Mouse (Mus musculus) cerebellum, adult 8-10 months (tissue): Measurements from ENCODE around the gene Padi1.

Experiments used
- DNase-seq: peaks from one replicate; pipeline ENCODE4 v3.0.0; 2022

Gene Padi1

DNA sequence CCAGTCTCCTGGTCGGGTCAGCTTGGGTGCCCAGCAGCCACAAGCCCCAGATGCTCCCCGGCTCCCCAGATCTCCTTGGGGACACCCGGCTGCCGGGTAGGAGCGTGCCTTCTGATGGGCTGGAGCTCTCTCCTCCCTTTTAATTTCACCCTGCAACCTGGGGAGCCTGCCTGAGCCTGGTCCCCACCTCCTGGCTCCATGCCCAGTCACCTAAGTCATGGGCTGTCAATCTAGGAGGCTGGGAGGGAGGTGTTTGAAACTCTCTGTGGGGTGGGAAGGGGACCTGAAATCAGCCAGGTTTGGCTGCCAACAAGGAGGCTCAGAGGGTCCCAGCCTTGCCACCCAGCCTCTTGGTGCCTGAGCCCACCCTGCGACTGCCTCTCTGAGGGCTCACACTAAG, at the start of gene Padi1:
Padi1 (minus strand) TSS at position 113 of the 400 bp plus-strand sequence.
- no peak for DNase-seq

DNA sequence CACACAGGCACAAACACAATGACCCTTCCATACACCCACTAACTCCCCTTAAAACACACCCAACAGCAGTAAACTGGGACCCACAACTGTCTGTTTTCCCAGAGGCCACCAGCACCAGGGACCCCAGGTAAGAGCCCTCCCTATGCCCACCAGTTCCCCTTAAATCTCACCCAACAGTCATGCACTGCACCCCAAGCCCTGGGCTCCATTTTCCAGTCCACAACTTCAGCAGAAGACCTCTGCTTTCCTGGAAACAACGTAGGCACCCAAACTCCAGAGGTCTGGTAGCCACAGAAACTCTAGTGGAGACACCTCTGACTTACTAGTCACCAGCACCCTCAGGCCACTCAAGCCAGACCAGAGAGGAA, 46.6 kb upstream of the Padi1 start:
- no peak for DNase-seq

DNA sequence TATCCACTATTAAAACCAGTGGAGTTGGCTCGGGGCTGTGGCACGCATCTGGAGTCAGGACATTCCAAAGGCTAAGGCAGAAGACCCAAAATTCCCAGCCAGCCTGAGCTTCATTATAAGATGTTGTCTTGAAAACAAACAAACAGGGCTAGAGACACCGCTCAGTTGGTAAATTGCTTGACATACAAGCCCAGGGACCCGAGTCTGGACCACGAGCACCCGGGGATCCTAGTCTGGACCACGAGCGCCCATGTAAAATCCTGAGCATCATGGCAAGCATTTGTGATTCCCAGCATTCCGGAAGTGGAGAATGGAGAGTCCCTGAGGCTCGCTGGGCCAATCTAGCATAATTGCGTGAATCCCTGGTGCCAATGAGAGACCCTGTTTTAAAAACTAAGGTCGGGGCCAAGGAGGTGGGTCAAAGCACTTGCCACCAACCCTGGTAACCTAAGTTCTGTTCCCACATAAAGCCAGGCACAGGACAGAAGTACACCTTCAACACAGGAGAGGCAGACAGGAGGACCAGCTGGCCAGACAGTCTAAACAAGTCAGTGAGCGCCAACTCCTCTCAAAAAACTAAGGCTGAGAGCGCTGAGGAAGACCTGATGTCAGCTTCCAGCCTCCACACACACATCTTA, 46.1 kb upstream of the Padi1 start:
- DNase-seq, result no peak

DNA sequence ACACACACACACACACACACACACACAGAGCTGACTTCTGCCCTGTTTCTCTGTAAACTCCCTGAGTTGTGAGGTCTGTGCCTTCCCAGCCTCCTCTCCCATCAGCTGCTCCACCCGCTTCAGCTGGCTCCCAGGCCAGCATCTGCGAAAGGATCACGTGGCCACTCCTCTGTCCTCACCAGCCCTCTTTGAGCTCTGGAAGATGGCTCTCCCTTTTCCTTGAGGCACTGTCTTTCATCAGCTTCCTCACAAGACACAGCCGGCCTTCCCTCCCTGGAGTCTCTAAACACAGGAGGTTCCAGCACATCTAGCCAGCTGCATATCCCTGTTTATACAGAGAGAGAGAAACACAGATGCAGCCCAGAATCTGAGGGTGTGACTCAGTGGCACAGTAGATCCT, 38.3 kb upstream of the Padi1 start:
- no peak for DNase-seq

DNA sequence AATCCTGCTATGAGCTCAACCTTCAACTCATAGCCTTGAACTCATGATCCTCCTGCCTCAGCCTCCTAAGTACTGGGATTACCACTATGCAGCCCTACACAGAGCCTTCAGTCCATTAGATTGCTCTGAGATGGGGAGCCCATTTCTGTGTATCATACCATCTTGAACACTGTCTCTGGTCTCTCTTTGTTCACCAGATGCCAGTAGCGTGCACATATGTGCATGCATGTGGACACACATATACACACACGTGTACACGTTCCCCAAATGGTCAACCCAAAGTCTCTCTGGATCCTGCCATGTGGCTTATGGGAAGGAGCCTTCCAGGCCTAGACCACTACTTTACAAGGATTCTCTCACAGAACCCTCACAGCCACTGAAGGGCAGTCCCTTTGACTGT, 37.4 kb upstream of the Padi1 start:
- no peak for DNase-seq

DNA sequence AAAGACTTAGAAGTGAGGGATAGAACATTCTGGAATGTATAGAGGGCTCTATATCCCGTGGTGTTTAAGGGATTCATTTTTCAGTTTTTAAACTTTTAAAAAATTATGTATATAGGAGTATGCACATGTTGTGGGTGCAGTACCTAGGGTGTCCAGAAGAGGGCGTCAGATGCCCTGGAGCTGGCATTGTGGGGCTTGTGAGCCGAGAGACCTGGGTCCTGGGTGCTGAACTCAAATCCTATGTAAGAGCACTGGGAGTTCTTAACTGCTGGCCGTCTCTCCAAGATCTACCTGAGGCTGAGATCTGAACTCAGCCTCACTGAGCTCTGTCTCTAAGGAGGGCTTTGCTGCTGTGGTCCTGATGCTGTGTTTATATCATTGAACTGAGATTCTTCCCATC, 36.8 kb upstream of the Padi1 start:
- DNase-seq, result no peak

DNA sequence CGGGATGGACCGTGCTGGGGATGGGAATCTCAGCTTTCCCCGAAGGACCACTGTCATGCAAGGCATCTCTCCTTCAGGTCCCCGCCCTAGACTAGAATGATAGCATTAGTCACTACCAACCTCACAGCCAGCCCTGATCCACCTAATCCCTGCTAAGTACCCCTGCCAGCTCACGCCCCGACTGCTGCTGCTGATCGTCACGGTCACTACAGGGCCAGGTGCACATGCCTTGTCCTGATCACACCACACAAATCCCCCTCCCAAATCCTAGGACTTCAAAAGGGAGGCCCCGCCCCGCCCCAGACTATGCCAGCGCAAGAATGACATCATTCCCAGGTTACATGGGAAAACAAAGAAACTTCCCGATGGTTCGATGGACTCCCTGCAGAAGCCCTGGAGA, 36.2 kb upstream of the Padi1 start:
- DNase-seq, result no peak

DNA sequence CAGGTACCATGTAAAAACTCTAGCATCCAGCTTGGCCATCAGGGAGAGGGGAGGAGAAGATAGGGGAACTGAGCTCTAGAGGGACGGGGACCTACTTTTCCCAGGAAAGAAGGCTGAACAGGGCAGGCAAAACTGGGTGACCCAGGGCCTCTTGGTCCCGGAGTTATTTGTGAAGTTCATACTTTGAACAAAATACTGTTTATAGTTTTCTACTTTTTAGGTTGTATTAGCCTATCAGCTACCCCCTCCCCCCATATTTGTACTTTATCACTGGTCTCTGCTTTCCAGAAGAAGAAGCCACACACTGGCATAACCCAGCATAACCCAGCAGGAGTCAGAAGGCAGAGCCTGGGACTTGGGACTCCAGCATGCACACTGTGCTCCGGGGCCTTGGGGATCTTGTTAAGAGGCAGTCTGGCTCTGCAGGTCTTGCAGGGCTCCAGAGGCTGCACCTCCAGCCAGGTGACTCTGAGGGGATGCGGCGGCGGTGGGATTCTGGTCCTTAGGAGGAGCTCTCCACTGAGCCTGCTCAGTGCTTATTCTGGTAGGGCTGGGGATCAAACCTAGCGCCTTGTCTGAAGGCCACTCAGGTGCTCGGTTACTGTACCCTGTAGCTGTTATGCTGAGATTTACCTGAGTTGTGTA, 35.6 kb upstream of the Padi1 start:
- DNase-seq, result no peak

DNA sequence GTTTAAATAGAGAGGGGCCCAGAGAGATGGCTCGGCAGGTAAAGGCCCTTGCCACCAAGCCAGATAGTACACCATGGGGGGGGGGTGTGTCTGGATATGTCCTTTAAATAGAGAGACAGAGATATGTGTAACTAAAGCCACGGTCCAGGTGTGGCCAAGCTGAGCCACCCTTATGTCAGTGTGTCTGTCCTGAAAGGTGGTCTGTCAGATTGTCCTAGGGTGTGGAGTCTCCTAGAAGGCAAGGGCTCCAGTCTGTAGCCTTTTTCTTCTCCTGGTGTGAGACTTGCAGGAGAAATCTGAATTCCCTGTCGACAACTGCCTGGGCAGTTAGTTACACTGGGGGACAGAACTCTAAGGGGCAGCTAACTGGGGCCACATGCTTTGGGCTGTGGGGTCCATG, 34.6 kb upstream of the Padi1 start:
- no peak for DNase-seq

DNA sequence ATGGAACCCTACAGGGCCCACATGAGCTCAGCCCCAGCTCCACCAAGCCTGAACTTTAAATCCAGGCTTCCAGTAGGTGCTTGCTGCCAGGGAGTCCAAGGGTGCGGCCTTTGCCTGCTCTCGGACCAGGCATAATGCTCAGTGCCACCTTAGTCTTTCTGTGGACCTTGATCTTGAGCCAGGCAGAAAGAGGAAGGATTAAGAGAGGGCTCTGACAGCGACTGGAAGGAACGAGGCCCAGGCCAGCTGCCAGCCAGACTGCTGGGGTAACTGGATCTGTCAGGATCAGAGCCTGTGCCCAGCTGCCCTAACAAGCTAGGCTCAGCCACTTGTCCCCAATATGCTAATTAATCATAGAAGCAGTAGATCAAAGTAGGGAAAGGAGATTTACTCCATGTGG, 34.2 kb upstream of the Padi1 start:
- DNase-seq, result no peak

DNA sequence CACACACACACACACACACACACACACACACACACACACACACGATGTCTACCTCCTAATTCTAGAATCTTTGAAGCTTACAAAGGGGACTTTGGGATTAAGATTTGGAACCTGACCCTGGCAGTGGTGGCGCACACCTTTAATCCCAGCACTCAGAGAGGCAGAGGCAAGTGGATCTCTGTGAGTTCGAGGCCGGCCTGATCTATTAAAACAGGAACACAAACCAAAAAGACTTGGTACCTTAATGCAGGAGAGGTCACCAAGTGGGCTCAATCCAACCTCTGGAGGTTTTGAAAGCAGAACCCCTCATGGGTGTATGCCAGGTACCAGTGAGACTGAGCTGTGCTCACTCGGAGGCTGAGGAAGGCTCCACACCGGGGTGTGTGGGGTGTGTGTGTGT, 33.5 kb upstream of the Padi1 start:
- no peak for DNase-seq

DNA sequence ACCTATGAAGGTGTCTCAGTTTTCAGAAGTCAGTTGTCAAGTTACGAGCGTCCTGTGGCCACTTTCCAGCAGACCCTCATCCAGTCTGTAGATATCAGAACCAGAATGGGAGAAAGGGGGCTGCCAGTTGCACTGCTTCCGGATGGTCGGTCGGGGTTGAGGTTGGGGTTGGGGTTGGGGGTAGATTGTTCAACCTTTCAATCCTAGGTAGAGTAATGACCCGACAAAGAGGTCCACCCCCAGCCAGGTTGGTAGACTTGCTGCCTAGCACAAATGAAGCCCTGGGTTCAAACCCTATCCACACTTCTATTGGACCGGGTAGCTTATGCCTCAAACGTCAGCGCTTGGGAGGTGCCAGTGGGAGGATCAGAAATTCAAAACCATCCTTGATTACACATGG, 33.1 kb upstream of the Padi1 start:
- no peak for DNase-seq

DNA sequence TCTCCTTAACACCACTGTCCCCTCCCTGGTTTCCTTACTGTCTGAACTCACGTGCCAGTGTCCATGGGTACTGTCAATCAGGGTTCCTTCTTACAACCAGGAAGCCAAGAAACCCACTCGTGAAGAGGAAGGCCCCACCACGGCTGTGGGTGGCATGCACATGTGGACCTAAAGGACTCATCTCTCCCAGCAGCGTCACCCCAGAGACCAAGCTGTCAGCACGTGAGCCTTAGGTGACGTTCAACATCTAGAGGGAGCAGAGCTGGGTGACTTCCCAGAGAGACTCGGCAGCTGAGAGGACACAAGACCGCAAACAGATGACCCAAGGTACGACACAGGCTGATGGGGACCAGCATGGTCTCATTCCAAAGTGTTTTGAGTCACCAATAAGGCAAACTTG, 31.9 kb upstream of the Padi1 start:
- DNase-seq, result no peak

DNA sequence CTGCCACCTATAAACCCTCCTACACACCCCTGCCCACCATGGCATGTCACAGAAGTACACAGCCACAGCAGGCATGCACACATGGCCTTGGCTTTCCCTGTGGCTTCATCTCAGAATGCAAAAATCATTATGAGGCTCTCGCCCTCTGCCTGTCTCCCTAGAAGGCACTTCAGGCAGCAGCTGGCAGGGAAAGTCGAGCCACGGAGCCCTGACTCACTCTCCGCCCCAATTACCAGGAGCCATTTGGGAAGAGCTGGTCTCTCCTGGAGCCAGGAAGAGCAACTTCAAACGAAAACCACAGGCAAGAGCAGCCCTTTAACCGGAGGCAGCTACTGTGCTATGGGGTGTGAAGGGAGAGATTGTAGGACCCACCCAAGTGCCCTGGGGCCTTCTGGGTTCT, 31.1 kb upstream of the Padi1 start:
- DNase-seq, result no peak

DNA sequence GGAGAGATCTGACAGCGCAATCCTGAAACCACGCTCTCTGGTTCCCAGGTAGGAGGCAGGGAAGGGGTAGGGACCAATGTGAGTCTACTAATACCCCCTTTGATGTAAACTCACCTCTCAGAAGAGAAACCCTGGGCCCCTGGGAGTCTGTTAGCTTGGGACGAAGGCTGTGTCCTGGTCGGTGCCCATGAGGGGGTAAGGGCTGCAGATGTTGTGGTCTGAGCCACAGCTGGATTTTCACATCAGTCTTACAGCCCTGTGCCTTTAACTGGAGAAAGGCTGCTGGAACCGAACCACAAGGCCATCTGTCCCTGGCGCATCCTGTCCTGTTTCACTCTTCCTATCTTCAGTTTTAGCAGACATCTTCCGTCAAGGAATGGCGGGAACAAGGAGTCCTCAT, 30.6 kb upstream of the Padi1 start:
- DNase-seq, result no peak

DNA sequence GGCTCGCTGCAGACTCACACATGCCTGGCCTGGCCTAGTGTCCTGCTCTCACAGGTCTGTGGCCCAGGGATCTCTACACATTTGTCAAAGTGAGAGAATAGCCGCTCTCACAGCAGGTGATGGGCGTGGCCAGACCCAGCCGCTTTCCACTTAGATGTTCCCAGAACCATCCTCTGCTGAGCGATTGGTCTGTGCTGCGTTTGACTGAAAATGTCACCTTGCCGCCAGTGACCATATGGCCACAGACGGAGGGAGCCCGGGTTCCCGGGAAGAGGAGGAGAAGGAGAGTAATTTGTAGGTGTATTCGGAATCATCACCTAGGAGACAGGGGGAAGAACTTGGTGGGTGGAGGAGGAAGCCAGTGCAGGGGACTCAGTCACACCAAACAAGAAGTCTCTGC, 27.4 kb upstream of the Padi1 start:
- DNase-seq, result no peak

DNA sequence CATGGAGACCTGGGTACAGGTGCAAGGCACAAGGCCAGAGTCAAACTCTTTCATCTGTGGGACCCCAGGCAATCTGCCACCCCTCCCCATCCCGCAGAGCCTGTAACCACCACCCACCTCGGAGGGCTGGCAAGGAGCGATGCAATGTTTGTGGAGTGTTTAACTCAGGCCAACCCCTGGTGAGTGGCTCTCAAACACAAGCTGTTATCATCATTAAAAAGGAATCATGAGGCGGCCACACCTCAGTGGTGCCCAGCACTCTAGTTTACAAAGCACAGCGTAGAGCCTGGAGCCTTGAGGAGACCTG, 27.1 kb upstream of the Padi1 start:
- DNase-seq, result no peak

DNA sequence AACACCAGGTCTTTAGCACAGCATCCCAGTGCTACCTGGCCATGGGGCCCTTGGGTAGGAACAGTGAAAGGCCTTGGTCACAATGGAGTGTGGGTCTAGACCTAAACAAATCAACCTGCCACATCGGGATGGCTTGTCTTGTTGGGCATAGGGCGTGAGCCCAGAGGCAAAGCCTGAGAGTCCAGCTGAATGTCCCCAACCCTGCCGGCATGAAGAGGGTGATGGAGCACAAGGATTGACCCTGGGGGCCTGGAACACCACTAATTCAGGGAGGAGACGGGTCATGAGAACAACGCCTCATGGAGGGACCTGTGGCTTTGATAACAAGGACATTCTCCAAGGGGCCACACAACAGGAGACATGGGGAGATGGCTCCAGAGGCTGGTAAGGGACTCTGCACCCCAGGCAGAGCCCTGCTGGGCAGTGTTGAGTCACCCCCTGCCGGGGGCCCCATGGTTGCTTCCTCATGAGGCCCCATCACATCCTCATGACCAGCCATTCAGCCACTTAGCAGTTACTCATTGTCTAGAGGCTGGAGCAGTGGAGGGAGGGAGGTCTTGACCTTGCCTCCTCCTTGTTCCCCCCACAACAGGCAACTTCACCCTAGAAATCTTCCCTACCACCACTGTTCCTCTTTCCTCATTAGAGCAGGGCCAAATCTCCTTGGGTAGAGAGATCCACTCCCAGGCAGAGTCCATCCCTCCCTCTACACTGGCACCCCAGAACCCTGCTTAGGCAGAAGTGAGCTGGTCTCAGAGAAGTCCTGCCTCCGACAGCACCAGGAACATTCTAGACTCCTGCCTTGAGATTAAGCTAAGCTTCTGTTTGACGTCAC, 26.5 kb upstream of the Padi1 start:
- no peak for DNase-seq

DNA sequence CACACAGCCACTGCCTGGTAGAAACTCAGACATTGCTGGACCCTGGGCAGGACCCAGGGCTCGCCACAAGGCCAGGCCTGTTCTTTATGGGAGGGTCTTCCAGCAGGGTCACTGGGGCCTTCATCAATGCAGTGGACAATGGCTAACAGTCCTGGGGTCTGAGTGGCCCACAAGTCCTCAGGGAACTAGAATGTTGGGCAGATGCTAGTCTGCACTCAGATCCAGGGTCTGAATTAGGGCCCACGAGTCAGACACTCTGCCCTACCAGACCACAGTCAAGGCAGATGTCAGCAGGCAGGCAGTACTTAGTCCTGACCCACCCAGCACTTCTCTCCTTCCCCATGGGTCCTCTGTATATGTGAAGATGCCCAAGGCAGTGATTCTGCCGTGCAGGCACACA, 25.8 kb upstream of the Padi1 start:
- no peak for DNase-seq

DNA sequence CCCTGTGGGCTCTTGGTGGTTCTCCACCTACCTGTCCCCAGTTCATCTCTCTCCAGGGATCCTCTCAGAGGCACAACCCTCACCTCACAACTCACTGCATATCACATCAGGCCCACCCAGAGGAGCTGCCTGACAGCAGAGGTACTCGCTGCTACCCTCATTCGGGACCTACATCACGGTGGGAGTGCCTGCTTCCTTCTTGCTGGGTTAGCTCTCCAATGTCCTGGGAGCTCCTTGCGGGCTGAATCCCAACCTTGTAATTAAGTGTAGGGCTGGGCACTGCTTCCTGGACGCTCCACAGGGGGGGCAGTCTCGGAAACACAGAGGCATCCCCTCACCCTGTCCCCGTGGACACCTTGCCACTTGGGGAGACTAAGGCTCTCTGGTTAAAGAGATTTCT, 25.3 kb upstream of the Padi1 start:
- no peak for DNase-seq

DNA sequence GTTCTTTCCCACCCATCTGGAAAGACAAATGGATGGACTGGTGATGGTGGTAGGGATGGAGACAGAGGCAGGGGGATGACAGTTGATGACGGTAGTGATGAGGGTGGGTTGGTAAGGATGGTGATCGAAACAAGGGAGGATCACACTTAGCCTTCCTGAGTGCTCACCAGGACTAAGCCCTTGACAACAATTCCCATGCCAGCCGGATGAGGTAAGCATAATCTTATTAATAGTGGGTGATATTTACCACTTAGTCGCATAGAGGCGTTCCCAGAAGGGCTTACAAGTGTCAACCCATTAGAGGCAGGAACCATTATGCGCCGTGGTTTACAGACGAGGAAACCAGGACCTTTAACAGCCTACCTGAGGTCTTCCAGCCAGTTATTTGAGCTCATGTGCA, 24.4 kb upstream of the Padi1 start:
- no peak for DNase-seq

DNA sequence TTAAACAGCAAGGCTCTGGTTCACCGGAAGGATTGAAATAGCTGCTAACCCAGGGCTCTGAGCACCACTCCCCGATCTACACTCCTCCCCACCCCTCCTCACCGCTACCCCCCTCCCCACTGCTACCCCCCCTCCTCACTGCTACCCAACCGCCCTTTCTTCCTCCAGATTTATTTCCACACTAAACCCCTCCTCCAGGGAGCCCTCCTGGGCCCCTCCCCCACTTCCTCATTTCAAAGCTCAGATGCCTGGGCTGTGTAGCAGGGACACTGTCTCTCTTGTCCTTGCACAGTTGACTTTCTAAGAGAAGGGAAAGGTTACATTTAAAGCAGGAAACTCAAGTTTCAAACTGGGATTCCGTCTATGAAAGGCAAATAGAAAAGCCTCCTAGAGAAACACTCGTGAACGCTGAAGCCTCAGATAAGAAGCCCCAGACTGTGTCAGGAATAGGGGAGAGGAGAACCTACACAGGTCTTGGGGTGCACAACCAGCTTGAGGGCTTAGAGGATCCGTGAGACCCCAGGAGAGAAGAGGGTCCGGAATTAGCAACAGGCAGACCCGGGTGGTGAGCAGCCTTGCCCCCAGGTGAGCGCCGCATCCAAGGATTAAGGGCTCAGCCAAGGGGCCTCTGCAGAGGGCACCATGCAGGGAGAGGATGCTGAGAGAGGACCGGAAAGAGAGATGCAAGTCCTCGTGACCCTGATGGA, 23.1 kb upstream of the Padi1 start:
- DNase-seq, result no peak

DNA sequence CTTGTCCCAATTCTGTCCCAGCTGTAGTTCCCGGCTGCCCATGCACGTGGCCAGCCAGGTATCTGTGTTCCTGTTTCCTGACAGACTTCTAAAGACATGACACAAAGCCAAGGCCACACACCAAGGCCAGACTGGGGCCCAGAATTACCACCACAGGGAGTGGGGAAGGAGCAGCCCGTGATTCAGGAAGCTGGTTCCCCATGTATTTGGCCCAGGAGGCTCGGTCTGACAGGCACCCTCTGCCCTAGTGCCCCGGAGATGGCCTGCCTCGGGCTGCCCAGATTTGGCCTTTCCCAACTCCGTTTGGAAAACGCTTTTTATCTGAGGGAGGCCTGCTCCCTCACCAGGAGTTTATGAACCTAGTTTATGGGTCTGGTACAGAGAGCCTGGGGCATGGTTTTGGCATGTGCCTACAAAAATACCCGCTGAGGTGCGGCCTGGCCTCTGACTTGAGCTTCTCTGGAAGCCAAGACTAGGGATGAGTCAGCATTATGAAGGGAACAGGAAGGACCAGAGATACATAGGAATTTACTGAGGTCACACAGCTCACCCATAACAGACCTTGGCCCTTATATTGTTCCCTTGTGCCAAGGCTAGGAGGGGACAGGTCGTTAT, 16.6 kb upstream of the Padi1 start:
- DNase-seq, result no peak

DNA sequence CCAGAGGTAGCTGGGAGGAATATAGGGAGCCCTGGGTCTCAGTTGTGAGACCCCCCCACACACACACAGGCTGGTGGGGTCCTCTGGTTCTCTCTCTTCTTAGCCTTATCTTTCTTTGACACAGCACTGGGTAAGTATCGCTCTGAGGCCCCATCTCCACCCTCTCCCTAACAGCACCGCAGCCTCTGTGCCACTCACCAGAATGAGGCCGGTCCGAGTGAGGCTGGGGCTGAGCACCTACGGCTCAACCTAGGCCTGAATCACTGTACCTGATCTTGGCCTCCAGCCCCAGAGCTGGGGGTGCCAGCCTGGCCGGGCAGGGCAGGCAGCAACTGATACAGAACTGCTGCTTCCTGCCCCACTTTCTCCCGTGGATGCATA, 15.2 kb upstream of the Padi1 start:
- DNase-seq, result no peak
